17 mouse cellular contexts compared by ENCODE assay signal in the genomic region with DNA sequence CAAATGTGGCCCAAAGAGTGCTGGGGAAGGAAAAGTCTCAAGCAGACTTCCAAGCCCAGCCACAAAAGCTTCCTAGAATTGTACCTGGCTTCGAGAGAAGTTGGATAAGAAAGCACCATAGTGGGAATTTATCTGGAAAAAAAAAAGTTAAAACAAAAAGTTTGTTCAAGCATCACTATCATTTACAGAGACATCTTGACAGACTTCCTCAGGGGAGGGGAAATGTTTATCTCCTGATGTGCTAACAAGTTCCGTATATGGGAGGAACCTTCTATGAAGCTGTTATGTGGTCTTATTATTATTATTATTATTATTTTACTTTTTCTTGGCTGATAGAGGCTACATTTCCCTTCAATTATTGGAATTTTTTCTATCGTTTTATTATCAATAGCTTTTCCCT.
"Had no signal": no experiment of that assay in that cellular context is flagged by ENCODE, and none has a peak within 500 bp of the region (broad histone marks: within the 10 kb centered on the region; RNA-seq: fewer than 3 reads in every experiment).

No protein-coding gene starts in this region.

- H3K4me1 ChIP-seq: neural tube, embryonic 12.5 days; neural tube, embryonic 13.5 days; neural tube, embryonic 15.5 days; stomach, embryonic 15.5 days had no signal

- H3K27ac ChIP-seq: neural tube, embryonic 12.5 days; neural tube, embryonic 13.5 days; neural tube, embryonic 15.5 days; stomach, embryonic 15.5 days; stomach, postnatal 0 days had no signal

- H3K9me3 ChIP-seq: neural tube, embryonic 12.5 days; neural tube, embryonic 13.5 days; neural tube, embryonic 15.5 days; stomach, embryonic 15.5 days had no signal

- H3K4me2 ChIP-seq: neural tube, embryonic 12.5 days; neural tube, embryonic 13.5 days; neural tube, embryonic 15.5 days; stomach, embryonic 15.5 days had no signal

- H3K27me3 ChIP-seq: neural tube, embryonic 12.5 days; neural tube, embryonic 13.5 days; neural tube, embryonic 15.5 days; stomach, embryonic 15.5 days had no signal

- DNase-seq: retina, postnatal 1 day; right cerebral cortex, adult 18-20 months; right cerebral cortex, postnatal 14 days; right cerebral cortex, postnatal 25 days; right cerebral cortex, postnatal 4 days; spleen, adult 18-20 months; thymus, adult 18-20 months; thymus, adult 2 months; thymus, postnatal 14 days; thymus, postnatal 25 days; thymus, postnatal 36 days; thymus, postnatal 4 days had no signal

- H3K9ac ChIP-seq: neural tube, embryonic 12.5 days; neural tube, embryonic 13.5 days; neural tube, embryonic 15.5 days; stomach, embryonic 15.5 days had no signal

- H3K36me3 ChIP-seq: neural tube, embryonic 12.5 days; neural tube, embryonic 13.5 days; neural tube, embryonic 15.5 days; stomach, embryonic 15.5 days had no signal

- H3K4me3 ChIP-seq: neural tube, embryonic 12.5 days; neural tube, embryonic 13.5 days; neural tube, embryonic 15.5 days; stomach, embryonic 15.5 days had no signal
